Mouse (Mus musculus): Measurements from ENCODE around the gene 4930469K13Rik. TPM values are rescaled to one million over a fixed set of nuclear protein-coding genes. Genes with fewer than 3 reads are reported as not detected.
"Not testable (repeated sequence)": the region's sequence is repeated elsewhere in the genome, so short reads cannot be mapped to it uniquely, and the experiment has no call there.

4930469K13Rik gene
- 1.8 and 4.3 TPM in 2 replicates for polyA plus RNA-seq (2014; fragmentation: Nextera tagmentation; extraction: Ambion mirVana)

GRCm38 (mm10) chr11:34098422-34098821 lies at the start of gene 4930469K13Rik:
Gene 4930469K13Rik, minus strand, starts transcription at chr11:34098554.
- H3K4me3 ChIP-seq (ENCODE audit: low read depth, low read length): no peak within 1 kb of the TSS
- H3K9me3 ChIP-seq (ENCODE audit: control insufficient read depth, low read length): no peaks in the 10 kb centered on the region
- DNase-seq (ENCODE audit: low spot score) (no peak), ATAC-seq (ENCODE audit: low FRiP score) (no peak)
- no peaks in the 10 kb centered on the region for H3K36me3 ChIP-seq (ENCODE audit: control insufficient read depth, insufficient read depth, low read length)
- WGBS: 86% methylated on average over 10 of the region's 10 CpGs
- no peaks in the 10 kb centered on the region for H3K4me1 ChIP-seq (replicated peaks; ENCODE audit: control insufficient read depth, insufficient read depth, low read length)
- no peaks in the 10 kb centered on the region for H3K27me3 ChIP-seq (ENCODE audit: control insufficient read depth, insufficient read depth, low read length)
- H3K9ac ChIP-seq (ENCODE audit: low read depth, low read length): no peak within 1 kb of the TSS
- H3K4me2 ChIP-seq (replicated peaks; ENCODE audit: low read depth, low read length): no peak within 1 kb of the TSS
- no peak within 1 kb of the TSS for H3K27ac ChIP-seq (ENCODE audit: low read depth, low read length)

GRCm38 (mm10) chr11:34146934-34147333 lies 48.6 kb upstream of the 4930469K13Rik start:
- no peak overlapping the region for H3K4me2 ChIP-seq (replicated peaks; ENCODE audit: low read depth, low read length)
- WGBS: 77% methylated on average over 5 of the region's 5 CpGs
- DNase-seq (ENCODE audit: low spot score): no peak

DNA sequence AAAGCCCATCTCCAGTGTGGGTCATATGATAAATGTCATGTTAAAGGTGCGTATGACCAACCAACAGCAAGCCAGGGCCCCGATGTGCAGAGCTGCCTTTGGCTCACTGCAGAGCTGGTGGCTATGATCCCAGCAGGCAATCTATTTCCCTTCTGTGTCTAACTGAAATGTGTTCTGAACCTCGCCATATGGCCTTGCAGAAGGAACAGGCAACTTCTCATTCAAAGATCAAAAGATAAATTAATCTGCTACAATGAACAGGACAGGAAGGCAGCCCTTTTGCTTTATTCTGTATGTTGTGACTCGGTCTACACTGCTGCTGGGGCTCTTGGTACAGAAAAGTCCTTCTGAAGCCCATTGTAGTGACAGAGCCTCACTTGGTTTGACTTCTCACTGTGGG lies 46.1 kb upstream of the 4930469K13Rik start:
- Histone ChIP-seq H3K9ac (ENCODE audit: low read depth, low read length) (no peak overlapping the region), H3K27me3 (ENCODE audit: control insufficient read depth, insufficient read depth, low read length) (no peaks in the 10 kb centered on the region), H3K36me3 (ENCODE audit: control insufficient read depth, insufficient read depth, low read length) (no peaks in the 10 kb centered on the region), H3K4me2 (replicated peaks; ENCODE audit: low read depth, low read length) (no peak overlapping the region), H3K9me3 (ENCODE audit: control insufficient read depth, low read length) (no peaks in the 10 kb centered on the region), H3K27ac (ENCODE audit: low read depth, low read length) (no peak overlapping the region), H3K4me1 (replicated peaks; ENCODE audit: control insufficient read depth, insufficient read depth, low read length) (no peaks in the 10 kb centered on the region), H3K4me3 (ENCODE audit: low read depth, low read length) (no peak overlapping the region)
- DNase-seq (ENCODE audit: low spot score) (no peak), ATAC-seq (ENCODE audit: low FRiP score) (no peak)
- WGBS: 71% methylated on average over 4 of the region's 4 CpGs

More at GRCm38 (mm10) chr11:34146934-34147333, 48.6 kb upstream of the 4930469K13Rik start:
- H3K4me1 ChIP-seq (replicated peaks; ENCODE audit: control insufficient read depth, insufficient read depth, low read length): no peaks in the 10 kb centered on the region
- no peaks in the 10 kb centered on the region for H3K36me3 ChIP-seq (ENCODE audit: control insufficient read depth, insufficient read depth, low read length)
- H3K9me3 ChIP-seq (ENCODE audit: control insufficient read depth, low read length): no peaks in the 10 kb centered on the region
- H3K4me3 ChIP-seq (ENCODE audit: low read depth, low read length): no peak overlapping the region
- no peak overlapping the region for H3K27ac ChIP-seq (ENCODE audit: low read depth, low read length)
- ATAC-seq (ENCODE audit: low FRiP score): no peak
- no peak overlapping the region for H3K9ac ChIP-seq (ENCODE audit: low read depth, low read length)
- H3K27me3 ChIP-seq (ENCODE audit: control insufficient read depth, insufficient read depth, low read length): no peaks in the 10 kb centered on the region

GRCm38 (mm10) chr11:34143984-34144383 lies 45.6 kb upstream of the 4930469K13Rik start:
- 75% methylated on average over 5 of the region's 5 CpGs for WGBS

GRCm38 (mm10) chr11:34139296-34139695 lies 40.9 kb upstream of the 4930469K13Rik start:
- ATAC-seq (ENCODE audit: low FRiP score) (no peak), DNase-seq (ENCODE audit: low spot score) (no peak)
- no peak overlapping the region for H3K27ac ChIP-seq (ENCODE audit: low read depth, low read length)
- H3K9ac ChIP-seq (ENCODE audit: low read depth, low read length): no peak overlapping the region
- H3K4me2 ChIP-seq (replicated peaks; ENCODE audit: low read depth, low read length): no peak overlapping the region
- 92% methylated on average over 8 of the region's 8 CpGs for WGBS
- H3K27me3 ChIP-seq (ENCODE audit: control insufficient read depth, insufficient read depth, low read length): no peaks in the 10 kb centered on the region
- H3K4me1 ChIP-seq (replicated peaks; ENCODE audit: control insufficient read depth, insufficient read depth, low read length): no peaks in the 10 kb centered on the region
- no peaks in the 10 kb centered on the region for H3K9me3 ChIP-seq (ENCODE audit: control insufficient read depth, low read length)
- H3K36me3 ChIP-seq (ENCODE audit: control insufficient read depth, insufficient read depth, low read length): no peaks in the 10 kb centered on the region
- H3K4me3 ChIP-seq (ENCODE audit: low read depth, low read length): no peak overlapping the region

More at GRCm38 (mm10) chr11:34143984-34144383, 45.6 kb upstream of the 4930469K13Rik start:
- Histone ChIP-seq H3K4me2 (replicated peaks; ENCODE audit: low read depth, low read length) (no peak overlapping the region), H3K27ac (ENCODE audit: low read depth, low read length) (no peak overlapping the region), H3K36me3 (ENCODE audit: control insufficient read depth, insufficient read depth, low read length) (no peaks in the 10 kb centered on the region), H3K4me3 (ENCODE audit: low read depth, low read length) (no peak overlapping the region), H3K9ac (ENCODE audit: low read depth, low read length) (no peak overlapping the region), H3K27me3 (ENCODE audit: control insufficient read depth, insufficient read depth, low read length) (no peaks in the 10 kb centered on the region), H3K4me1 (replicated peaks; ENCODE audit: control insufficient read depth, insufficient read depth, low read length) (no peaks in the 10 kb centered on the region), H3K9me3 (ENCODE audit: control insufficient read depth, low read length) (no peaks in the 10 kb centered on the region)
- ATAC-seq (ENCODE audit: low FRiP score) (no peak), DNase-seq (ENCODE audit: low spot score) (no peak)

- H3K4me1 ChIP-seq (replicated peaks; ENCODE audit: control insufficient read depth, insufficient read depth, low read length): no peaks in the 10 kb centered on the region
- no peaks in the 10 kb centered on the region for H3K27me3 ChIP-seq (ENCODE audit: control insufficient read depth, insufficient read depth, low read length)
- no peak for DNase-seq (ENCODE audit: low spot score)
- no peaks in the 10 kb centered on the region for H3K36me3 ChIP-seq (ENCODE audit: control insufficient read depth, insufficient read depth, low read length)
- H3K4me3 ChIP-seq (ENCODE audit: low read depth, low read length): no peak overlapping the region
- H3K27ac ChIP-seq (ENCODE audit: low read depth, low read length): no peak overlapping the region
- no peaks in the 10 kb centered on the region for H3K9me3 ChIP-seq (ENCODE audit: control insufficient read depth, low read length)
- ATAC-seq (ENCODE audit: low FRiP score): no peak
- 90% methylated on average over 2 of the region's 2 CpGs for WGBS
- no peak overlapping the region for H3K9ac ChIP-seq (ENCODE audit: low read depth, low read length)
- no peak overlapping the region for H3K4me2 ChIP-seq (replicated peaks; ENCODE audit: low read depth, low read length)
These were observed 30.1 kb upstream of the 4930469K13Rik start for GRCm38 (mm10) chr11:34128412-34128811.

DNA sequence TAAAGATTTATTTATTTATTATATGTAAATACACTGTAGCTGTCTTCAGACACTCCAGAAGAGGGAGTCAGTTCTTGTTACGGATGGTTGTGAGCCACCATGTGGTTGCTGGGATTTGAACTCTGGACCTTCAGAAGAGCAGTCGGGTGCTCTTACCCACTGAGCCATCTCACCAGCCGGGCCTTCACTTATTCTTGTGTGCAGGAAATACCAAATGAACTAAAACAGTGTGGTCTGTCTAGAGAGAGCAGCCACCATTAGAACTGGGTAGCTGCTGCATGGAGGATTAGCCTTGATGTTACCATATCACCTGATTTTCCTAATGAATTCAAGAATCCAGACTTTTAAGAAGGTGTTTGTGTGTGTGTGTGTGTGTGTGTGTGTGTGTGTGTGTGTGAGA lies 27.4 kb upstream of the 4930469K13Rik start:
- not testable (repeated sequence) for ATAC-seq (ENCODE audit: low FRiP score); H3K4me2 ChIP-seq (replicated peaks; ENCODE audit: low read depth, low read length); H3K4me3 ChIP-seq (ENCODE audit: low read depth, low read length); H3K9ac ChIP-seq (ENCODE audit: low read depth, low read length); DNase-seq (ENCODE audit: low spot score); H3K27me3 ChIP-seq (ENCODE audit: control insufficient read depth, insufficient read depth, low read length); H3K36me3 ChIP-seq (ENCODE audit: control insufficient read depth, insufficient read depth, low read length); H3K9me3 ChIP-seq (ENCODE audit: control insufficient read depth, low read length); H3K4me1 ChIP-seq (replicated peaks; ENCODE audit: control insufficient read depth, insufficient read depth, low read length); H3K27ac ChIP-seq (ENCODE audit: low read depth, low read length)
- WGBS: 86% methylated on average over 3 of the region's 3 CpGs

DNA sequence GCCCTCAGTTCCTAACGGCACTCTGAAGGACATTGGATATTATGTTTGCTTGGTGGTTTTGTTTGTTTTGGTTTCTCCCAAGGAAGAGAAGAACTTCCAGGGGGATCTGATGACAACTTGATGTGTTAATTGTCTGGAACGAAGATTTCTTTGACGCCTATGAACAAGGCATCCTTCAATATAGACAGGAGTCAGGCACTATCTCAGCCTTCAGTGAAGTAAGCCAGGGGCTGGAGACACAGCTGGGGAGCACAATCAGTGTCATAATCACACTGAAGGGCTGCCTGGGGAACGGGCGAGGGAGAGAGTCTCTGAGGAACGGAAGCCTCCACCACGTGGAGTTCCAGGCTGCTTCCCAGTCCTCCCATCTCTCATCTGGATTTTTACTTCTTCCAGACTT lies 26.5 kb upstream of the 4930469K13Rik start:
- no peaks in the 10 kb centered on the region for H3K27me3 ChIP-seq (ENCODE audit: control insufficient read depth, insufficient read depth, low read length)
- H3K9ac ChIP-seq (ENCODE audit: low read depth, low read length): no peak overlapping the region
- H3K9me3 ChIP-seq (ENCODE audit: control insufficient read depth, low read length): no peaks in the 10 kb centered on the region
- no peaks in the 10 kb centered on the region for H3K4me1 ChIP-seq (replicated peaks; ENCODE audit: control insufficient read depth, insufficient read depth, low read length)
- ATAC-seq (ENCODE audit: low FRiP score): no peak
- no peak overlapping the region for H3K4me2 ChIP-seq (replicated peaks; ENCODE audit: low read depth, low read length)
- DNase-seq (ENCODE audit: low spot score): no peak
- no peak overlapping the region for H3K27ac ChIP-seq (ENCODE audit: low read depth, low read length)
- H3K4me3 ChIP-seq (ENCODE audit: low read depth, low read length): no peak overlapping the region
- 60% methylated on average over 7 of the region's 7 CpGs for WGBS
- no peaks in the 10 kb centered on the region for H3K36me3 ChIP-seq (ENCODE audit: control insufficient read depth, insufficient read depth, low read length)

DNA sequence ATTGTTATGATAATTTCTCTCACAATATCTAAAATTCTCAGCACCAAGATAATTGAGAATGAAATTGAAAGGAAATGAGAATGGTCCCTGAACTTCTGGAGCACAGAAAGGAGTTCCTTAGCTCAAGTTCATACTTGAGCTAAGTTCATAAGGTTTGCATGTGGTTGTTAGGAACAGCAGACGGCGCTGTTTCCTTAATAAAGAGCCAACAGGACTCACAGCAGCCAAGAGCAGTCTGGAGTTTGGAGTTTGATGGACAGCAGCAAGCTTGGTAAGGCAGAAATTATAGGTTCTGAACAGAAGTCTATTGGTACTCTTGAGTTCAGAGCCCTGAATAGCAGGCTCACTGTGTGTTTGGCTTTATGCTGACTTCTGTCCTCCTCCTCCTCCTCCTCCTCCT lies 24.8 kb upstream of the 4930469K13Rik start:
- Histone ChIP-seq H3K9ac (ENCODE audit: low read depth, low read length) (no peak overlapping the region), H3K4me3 (ENCODE audit: low read depth, low read length) (no peak overlapping the region), H3K27me3 (ENCODE audit: control insufficient read depth, insufficient read depth, low read length) (no peaks in the 10 kb centered on the region), H3K9me3 (ENCODE audit: control insufficient read depth, low read length) (no peaks in the 10 kb centered on the region), H3K27ac (ENCODE audit: low read depth, low read length) (no peak overlapping the region), H3K36me3 (ENCODE audit: control insufficient read depth, insufficient read depth, low read length) (no peaks in the 10 kb centered on the region), H3K4me2 (replicated peaks; ENCODE audit: low read depth, low read length) (no peak overlapping the region), H3K4me1 (replicated peaks; ENCODE audit: control insufficient read depth, insufficient read depth, low read length) (no peaks in the 10 kb centered on the region)
- ATAC-seq (ENCODE audit: low FRiP score): no peak
- 22% methylated on average over 2 of the region's 2 CpGs for WGBS
- peak; percentile 64 for DNase-seq (ENCODE audit: low spot score)
